Mouse (Mus musculus) MEL-GATA-1-ER (cell line): Measurements from ENCODE around the gene Patl1.
"Not testable (repeated sequence)": the region's sequence is repeated elsewhere in the genome, so short reads cannot be mapped to it uniquely, and the experiment has no call there.

ENCODE experiments used
- DNase-seq: peaks from one replicate; pipeline ENCODE4 v3.0.0-alpha.2; 2012; ENCODE audit warnings: low read depth; ENCODE audit errors: extremely low read depth

The Patl1 gene

DNA sequence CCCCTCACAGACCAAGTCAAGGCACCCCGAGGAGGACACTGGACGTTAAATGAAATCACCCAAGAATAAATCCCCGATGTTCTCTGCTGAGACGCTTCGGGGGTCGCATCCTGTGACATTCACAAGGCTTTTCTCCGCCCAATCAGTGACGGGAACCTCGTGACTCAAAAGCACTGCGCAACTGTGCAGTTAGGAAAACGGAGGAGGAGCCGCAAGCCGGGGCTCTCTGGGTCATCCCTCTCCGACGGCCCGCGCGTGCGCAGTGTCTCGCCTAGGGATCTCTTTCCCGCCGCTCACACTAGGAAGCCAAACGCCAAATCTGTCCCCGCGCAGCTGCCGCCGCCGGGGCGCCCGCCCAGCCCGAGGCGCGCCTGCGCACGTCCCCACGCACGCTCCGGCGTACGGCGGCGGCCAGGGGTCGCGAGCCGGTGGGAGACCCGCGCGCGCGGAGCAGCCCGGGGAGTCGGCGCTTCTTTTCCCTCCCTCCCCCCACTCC, at the start of gene Patl1:
Patl1 (plus strand) TSS at position 363 of the 496 bp plus-strand sequence.
- peak; percentile 92 for DNase-seq

DNA sequence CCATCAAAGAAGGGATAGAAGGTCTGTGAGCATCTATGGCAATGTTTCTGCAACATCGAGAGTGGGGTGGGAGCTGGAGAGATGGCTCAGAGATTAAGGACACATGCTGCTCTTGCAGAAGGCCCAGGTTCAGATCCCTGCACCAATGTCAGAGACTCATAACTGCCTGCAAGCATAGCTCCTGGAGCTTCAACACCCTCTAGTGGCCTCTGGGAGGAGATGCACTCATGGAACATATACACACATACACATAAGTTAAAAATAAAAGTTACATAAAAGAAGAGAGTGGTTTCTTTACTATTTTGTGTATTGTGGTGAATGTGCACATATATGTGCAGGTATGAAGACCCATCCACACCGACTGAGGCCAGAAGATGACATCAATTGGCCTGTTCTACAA, 44.4 kb upstream of the Patl1 start:
- DNase-seq = no peak

DNA sequence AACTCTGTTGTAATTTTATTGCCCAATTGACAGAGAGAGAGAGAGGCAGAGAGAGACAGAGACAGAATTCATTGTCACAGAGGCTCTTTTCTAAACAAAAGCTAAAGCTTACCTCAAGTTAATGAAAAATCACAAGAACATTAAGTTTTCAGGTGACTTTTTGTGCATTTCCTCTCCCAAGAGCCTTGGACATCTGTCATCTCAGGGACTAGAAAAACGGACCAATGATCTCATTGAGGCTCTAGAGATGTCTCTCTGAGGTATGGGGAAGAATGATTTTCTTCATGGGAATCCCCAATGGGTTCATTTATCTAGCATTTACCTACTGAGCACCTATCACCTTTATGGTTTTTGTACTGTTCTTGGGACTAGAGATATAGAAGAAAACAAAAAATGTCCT, 37.2 kb upstream of the Patl1 start, which contains the start of gene Olfr1419:
Olfr1419 (minus strand) TSS at position 101 of the 400 bp plus-strand sequence.
- DNase-seq = no peak

DNA sequence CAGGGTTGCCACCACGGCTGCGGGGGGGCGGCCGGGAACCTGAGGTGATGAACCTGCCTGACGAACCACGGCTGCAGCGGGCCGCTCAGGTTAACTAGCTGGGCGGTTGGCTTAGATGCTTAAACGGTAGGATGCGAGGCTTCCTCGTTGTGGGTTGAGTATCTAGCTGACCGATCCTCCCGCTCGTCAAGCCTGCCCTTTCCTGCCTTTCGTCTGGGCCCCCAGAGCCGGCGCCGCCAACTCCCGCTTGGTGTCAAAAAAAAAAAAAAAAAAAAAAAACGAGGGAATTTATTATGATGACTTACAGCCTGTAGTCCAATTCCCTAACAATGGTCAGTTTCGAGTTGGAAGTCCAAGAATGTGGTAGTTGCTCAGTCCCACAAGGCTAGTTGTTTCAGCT, 33.8 kb upstream of the Patl1 start:
- DNase-seq = not testable (repeated sequence)

DNA sequence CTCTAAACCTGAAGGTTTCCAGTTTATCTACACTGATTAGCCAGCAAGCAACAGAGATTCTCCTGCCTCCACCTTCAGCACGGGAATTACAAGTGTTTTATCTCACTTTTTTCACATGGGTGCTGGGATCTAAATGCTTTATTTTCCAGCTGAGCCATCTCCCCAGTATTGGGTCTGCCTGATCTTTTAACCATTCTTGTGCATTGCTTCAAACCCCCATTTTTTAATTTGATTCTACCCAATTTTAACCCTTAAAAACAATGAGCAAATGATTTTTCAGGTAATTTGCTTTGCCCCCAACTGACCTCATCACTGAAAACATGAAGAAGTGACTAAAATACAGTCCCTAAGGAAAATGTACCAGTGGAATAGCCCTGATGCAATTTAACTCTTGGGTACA, 25.9 kb upstream of the Patl1 start, which contains the start of gene Olfr1420:
Olfr1420 (plus strand) TSS at position 301 of the 400 bp plus-strand sequence.
- no peak for DNase-seq

DNA sequence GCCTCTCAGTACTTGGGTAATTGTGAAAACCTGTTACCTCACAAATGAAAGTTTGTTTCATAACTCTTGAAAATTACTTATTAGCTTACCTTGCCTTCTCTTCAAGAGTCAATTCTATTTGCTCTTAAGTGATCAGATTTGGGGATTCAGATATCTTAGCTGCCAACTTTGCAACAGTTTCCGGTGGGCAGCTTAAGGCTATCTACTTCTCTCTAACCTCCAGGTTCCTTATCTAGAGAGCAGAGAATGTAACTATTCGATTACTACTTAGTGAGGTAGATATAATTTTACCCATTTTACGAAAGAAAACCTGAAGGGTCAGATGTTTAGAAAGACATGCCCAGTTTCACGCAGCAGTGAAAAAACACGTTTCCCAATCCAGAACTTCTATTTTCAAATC, 1.2 kb upstream of the Patl1 start:
- no peak for DNase-seq

DNA sequence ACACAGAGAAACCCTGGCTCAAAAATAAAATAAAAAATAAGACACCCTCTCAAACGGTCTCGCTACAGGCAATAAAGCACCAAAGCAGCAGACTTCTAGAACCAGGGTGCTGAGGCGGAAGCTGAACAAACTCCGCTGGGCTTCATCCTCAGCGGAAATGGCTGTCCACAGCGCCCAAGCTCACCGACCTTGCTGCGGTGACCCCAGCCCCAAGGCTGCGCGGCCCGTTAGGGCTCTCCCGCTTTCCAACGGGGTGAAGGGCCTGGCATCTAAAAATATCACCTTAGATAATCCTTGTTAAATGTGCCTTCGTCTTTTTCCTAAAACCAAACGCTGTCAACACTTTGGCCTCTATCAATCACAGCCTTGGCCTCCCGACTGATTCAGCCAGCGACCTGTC, 596 bp upstream of the Patl1 start:
- no peak for DNase-seq

DNA sequence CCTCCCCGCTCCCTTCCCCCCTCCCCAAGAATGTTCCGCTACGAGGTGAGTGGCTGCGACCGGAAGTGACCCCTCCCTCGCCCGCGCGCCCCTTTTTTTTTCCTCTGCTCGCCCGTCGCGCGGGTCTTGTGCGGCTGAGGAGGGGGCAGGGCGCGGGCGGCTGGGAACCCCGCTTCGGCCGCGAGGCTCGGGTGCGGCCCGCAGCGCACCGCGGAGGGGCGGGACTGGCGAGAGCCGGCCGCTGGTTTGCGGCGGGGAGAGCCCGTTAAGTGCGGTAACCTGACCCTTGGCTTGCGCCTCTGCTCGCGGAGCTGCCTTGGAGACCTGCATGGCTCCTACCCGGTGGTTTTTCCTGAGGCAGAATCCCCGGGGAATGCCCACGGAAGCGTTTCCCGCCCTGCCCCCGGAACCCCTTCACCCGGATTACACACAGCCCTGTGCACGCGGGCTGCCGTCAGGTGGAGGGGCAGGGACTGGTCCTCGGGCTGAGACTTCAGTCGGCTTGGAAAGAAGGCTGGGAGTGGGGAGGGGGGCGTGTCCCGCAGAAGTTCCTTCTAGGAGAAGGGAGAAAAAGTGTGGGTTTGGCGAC, 428 bp downstream of the Patl1 start:
- DNase-seq = no peak

DNA sequence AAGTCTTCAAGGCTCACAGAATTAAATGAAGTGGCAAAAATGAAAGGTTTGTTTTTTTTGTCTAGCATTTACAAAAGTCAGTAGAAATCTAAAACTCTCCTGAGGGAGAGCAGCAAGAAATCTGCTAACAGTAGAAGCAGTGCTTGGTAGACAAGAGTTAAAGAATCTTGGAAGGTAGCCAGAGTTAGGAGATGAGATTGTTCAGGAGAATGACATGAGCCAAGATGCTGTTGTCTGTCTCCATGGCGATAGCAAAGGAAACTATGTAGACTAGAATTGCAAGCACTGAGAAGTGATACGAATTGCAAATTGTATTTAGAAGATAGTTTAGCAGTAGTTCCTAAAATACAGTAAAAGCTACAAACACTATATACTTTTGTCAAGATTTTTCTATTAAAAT, 3.6 kb downstream of the Patl1 start:
- DNase-seq = no peak

DNA sequence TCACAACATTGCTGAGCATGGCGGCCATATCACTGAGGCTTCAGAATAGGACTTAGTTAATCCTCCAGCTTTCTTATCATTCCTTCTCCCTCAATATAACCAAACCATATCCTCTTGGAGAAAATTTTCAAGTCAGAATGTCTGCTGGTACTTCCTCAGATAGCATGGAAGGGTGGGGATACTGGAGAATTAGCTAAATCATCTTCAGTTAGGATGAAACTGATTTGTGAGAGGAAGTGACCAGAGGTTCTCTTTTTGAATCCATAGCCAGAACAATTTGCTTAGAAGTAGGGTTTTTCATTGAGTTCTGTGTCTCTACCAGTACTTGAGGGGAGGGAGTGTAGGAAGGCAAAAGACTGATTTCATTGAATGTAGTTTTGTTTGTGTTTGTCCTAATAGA, 9.9 kb downstream of the Patl1 start:
- no peak for DNase-seq

DNA sequence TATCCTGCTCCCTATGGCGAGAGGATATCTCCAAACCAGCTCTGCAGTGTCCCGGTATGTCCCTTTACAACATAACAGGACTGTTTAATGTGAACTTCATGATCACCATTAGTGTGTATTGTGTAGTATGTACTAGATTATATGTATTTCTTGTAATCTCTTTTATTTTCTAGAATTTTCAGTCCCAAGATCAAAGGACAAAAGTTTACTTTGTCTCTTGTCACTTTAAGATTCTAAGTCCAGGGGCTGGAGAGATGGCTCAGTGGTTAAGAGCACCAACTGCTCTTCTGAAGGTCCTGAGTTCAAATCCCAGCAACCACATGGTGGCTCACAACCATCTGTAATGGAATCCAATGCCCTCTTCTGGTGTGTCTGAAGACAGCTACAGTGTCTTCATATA, 10.3 kb downstream of the Patl1 start:
- DNase-seq = not testable (repeated sequence)

DNA sequence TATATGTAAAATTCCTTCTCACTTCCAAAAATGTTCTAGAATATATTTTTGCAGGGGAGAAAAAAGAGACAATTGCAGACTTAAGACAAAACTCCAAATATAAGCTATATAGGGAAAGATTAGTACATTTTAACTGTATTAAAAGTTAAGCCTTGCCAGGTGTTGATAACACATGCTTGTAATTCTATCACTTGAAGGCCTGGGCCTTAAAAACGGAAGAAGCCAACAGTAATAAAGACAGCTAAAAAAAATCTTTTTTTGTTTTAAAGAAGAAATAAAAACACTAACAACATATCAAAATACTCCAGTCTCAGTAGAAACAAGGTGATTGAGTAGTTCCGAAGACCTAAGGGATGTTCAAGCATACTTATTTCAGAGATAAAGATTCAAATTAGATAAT, 14.2 kb downstream of the Patl1 start:
- DNase-seq = no peak

DNA sequence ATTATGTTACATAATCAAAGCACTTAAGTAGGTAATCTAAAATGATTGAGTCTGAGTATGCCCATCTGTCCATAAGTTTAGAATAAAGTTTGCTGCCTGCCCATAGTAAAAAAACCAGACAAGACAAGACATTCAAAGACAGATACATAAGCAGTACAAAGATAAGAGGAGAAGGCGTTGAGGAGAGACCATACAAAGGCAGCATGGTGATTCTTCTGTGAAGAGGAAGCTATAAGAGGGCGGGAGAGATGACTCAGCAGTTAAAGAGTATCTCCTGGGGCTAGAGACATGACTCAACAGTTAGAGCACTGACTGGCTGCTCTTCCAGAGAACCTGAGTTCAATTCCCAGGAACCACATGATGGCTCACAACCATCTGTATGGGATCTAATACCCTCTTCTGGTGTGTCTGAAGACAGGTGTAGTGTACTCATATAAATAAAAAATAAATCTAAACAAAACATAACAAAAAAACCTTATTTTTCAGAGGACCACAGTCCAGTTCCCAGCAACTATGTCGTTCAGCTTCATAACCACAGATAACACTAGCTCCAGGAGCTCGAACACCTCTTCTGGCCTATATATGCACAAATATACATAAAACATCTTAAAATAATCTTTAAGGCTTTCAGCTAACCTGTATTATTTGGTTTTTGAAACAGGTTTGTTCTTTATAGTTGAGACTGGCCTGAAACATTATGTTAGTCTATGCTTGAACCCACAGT, 16.0 kb downstream of the Patl1 start:
- peak; percentile 95 for DNase-seq

DNA sequence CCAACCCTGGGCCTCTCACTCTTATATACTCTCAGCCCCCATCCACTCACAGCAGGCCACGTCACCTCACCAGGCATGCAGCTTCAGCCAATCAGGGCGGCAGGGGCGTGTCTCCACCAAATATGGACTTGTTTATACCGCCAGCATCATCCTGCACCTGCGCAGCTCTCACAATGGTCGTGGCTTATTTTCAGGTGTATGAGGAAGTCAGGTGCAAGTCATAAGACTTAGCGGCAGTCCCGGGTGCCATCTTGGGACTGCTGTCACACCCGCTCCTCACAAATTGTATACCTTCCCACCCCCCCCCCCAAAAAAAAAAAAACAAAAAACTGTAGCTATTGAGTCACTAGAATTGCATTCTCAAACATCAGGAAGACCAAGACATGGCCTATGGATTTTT, 34.3 kb downstream of the Patl1 start:
- not testable (repeated sequence) for DNase-seq

DNA sequence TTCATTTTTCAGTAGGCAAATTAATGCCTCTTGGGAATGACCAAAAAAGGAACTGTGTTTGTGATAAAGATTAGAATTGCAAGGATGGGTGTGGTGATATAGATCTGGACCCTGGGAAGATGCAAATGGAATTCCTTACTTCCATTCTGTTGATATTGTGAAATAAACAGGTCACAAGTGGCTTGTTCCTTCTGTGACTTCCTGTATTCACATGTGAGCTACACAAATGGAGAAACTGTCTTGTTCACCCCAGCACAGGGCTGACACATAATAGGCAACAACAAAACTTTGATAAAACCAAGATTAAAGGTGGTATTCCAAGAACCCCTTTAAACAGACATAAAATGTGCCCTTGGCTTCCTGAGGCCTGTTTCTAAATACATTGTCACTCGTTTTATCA, 37.7 kb downstream of the Patl1 start:
- no peak for DNase-seq

DNA sequence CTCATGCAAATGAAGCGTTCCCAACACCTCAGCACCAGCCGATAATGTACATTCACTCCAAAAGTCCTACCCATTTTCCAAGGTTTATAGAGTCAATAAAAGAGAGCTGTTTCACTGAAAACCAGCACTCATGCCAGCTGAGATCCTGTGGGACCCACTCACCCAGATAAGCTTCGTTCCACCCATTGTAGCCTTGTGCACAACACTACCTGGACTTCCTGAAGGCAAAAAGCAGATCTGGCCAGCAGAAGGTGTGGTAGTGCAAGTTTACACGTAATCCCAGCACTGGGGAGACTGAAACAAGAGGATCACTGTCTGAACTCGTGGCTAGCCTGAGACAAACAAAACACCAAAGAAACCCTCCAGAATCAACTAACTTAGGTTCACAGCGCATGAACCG, 38.5 kb downstream of the Patl1 start:
- no peak for DNase-seq

DNA sequence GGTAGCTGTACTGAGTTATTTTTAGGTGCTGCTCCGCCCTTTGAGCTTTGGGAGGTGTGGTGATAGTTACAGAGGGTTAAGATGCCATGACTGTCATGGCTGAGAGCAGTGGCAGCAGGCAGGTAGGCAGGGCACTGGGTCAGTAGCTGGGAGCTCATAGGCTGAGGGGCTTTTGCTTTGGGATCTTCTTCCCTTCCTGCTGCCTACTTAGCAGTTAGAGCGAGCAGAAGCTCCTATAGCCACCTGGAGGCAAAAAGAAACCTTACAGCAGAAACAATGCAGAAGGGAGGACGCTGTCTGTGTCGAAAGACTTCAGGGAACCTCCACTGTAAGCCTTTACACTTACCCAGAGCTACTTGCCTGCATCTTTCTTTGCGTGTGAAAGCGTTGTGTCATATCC, 42.0 kb downstream of the Patl1 start:
- DNase-seq = no peak

DNA sequence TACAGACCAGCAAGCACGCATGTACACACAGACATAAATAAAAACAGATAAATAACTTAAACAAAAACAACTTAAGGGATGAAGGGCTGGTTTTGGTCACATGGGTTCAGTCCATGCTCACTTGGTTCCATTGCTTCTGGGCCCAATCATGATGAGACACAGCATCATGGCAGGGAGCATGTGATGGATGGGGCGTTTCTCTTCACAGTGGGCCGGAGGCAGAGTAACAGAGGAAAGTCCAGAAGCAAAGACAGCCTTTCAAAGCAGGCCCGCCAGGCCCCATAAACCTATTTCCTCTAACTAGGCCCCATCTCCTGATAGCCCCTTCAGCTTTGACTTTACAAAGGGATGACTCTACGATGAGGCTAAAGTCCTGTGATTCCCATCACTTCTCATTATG, 44.4 kb downstream of the Patl1 start:
- DNase-seq = no peak

DNA sequence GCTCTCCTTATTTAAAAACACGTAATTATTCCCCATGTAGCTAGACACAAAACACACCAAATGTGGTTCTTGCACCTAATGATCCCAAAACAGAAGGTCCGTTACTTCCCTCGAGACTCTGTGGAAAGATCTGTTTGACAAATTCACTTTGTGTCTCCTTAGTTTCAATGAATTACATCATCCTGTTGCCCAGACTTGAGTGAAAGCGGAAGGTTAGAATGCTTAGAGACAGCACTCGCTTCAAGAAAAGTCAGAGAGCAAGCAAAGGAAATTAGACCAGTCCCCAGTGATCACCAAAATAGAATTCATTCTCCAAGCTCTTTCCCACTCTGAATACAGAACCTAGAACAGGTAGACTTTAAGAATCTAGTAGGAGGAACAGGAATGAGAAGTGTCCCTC, 45.2 kb downstream of the Patl1 start:
- no peak for DNase-seq

DNA sequence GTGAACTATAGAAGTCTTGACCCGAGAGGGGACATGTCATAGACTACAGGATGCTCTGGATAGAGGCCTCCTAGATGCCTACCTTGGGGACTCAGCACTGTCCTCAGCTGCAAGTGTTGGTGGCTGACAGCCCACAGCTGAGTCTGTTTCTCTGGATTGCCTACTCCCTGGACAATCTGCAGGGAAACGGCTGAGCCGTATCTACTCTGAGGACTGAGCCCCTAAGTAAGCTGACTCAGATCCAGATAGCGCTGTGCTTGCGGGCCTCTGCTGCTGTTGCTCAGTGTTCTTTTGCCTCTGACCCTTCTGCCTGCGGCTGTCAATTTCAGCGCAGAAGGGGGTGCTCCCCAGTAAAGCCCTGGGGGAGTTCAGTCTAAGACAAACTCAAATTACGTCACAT, 45.6 kb downstream of the Patl1 start:
- no peak for DNase-seq

DNA sequence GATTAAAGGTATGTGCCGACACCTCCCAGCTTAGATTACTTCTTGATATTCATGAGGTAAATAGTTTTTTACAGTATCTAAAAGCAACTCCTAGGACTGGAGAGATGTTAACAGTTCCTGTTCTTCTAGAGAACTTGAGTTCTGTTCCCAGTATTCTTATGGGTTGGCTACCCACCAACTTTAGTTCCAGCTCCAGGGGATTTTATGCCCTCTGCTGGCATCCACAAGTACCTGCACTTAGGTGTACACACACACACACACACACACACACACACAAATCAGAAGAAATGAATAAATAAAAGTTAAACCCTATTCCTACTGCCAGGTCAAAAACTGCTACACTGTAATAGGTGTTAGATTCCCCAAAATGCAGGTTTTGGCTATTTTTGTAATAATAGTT, 52.1 kb downstream of the Patl1 start:
- peak; percentile 31 for DNase-seq

DNA sequence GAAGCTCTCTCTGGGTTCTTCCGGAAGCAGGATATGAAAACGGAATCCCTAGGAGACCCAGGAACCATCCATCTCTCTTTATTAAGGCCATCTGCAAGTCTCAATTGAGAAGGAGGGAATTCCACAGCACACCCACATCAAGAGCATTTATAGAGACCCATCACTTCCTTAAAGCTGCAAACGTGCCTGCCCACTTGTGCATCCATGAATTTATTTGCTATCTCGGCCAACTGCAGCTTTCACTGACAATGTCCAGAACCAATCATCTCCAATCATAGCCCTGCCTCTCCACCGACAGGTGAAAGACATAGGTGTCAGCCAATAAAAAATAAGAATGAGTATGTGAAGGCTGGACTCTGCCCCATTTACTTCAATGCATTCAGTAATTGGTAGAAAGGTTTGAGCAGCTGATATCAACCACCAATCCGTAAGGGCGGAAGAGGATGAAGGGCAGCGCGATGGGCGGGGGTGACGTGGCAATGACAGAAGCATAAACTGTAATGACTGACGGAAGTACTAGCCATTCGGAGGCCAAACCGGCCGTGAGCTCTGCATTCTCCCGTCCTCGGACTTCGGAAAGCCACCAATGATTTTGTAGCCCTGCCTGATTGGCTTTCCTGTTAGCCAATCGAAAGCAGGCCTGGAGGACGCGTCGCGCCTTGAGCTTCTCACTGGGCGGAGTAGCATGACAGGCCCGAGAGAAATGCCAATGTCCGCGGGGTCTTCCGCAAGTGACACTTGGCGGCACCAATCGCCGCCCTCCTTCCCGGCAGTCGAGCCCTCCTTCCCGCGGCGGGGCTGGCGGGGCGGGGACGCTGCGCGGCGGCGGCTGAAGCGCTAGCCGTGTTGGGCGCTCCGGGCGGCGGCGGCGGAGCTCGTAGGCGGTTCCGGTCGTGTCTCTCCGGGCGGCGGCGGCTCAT, 53.1 kb downstream of the Patl1 start, which contains the start of gene Osbp:
Osbp (plus strand) TSS at position 919 of the 920 bp plus-strand sequence.
- peak; percentile 100 for DNase-seq
